Mouse (Mus musculus) C2C12 (cell line): Measurements from ENCODE around the gene Abca1.

Experiments used
- CEBPB ChIP-seq: IDR thresholded peaks from one replicate; pipeline ENCODE4 v1.6.1; 2011; ENCODE audit warnings: low read depth, mild to moderate bottlenecking, control low read depth, moderate library complexity
- CTCF ChIP-seq: IDR thresholded peaks from one replicate; pipeline ENCODE4 v1.5.1; 2011; ENCODE audit not compliant: control insufficient read depth, insufficient read depth, insufficient read length
- MAX ChIP-seq: IDR thresholded peaks from one replicate; pipeline ENCODE4 v1.6.1; 2011; ENCODE audit warnings: mild to moderate bottlenecking, control low read depth
- MYOD1 ChIP-seq: IDR thresholded peaks from one replicate; pipeline ENCODE4 v1.6.1; 2011; ENCODE audit warnings: low read depth; ENCODE audit not compliant: control insufficient read depth, insufficient read length
- MYOG ChIP-seq: IDR thresholded peaks from one replicate; pipeline ENCODE4 v1.6.1; 2011; ENCODE audit not compliant: control insufficient read depth, insufficient read length; ENCODE audit errors: extremely low read depth
- USF1 ChIP-seq: IDR thresholded peaks from one replicate; pipeline ENCODE4 v1.6.1; 2011; ENCODE audit warnings: low read depth, mild to moderate bottlenecking, control low read depth, moderate library complexity

DNA sequence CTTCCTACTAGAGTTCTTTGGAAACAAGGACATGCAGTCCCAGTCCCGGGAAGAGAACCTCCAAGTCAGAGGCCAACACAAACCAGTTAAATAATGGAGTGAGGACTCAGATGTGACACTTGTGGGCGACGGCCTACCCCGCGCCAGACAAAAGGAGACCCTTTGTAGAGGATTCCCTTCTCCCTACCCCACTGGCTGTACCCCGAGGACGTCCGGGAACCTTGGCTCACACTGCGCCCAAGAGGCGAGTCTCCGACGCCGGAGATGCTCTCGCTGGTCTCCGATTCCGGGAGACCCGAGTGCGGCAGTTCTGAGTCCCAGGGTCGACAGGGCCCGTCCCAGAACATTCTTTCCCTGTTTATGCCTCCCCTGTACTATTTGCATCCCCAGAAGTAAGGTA, 519 bp downstream of the Abca1 start:
- TF ChIP-seq CEBPB (no peak), USF1 (no peak), CTCF (no peak), MYOD1 (no peak), MAX (no peak), MYOG (no peak)
